8 mouse cellular contexts compared by ENCODE assay signal in the genomic region with DNA sequence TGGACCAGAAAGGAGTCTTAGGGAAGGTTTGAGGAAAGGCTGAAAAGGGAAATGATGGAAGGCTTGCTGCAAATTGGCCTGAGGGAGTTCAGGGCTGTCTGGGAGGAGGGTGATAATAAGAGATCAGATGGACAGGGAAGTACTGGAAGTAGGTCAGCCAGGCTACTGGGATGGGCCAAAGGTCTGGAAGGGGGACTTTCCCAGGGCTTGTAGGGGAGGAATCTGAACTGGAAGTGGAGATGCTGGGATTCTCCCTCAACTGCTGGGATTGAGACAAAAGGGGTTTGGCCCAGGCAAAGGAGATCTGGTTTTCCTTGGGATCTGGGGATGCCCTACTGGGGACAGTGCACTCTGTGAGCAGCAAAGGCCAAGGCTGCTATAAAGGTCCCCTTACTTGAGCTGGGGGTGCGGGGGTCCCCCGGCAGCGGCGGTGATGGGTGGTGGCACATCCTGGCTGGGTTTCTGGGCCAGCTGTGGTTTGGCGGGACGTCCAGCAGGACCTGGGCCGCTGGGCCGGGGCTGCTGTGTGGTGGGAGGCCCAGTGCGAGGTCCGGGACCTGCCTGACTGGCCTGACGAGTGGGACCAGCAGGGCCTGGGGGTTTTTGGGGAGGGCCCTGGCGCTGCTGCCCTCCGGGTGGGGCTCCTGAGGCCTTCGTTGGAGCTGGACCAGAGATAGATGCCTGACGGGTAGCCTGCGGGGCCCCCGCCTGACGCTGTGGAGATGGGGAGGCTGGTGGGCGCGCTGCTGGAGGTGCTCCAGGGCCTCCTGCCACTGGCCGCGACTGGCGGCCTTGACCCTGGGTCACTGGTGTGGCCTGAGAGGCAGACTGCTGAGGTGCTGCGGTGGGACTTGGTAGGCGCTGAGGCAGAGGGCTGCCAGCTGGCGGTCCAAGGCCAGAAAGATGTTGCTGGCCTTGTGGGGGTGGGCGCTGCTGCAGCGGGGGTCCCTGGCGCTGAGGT. TPM values are rescaled to one million over a fixed set of nuclear protein-coding genes. Genes with fewer than 3 reads are reported as not detected.
DNase-seq lines count a peak whose midpoint lies in the region; ATAC-seq and TF ChIP-seq lines count a peak whose summit lies in the region.

No protein-coding gene starts in this region.

- no peak overlapping the region for H3K27ac ChIP-seq in kidney, embryonic 14.5 days (ENCODE audit: low read depth, low read length)
- no peak overlapping the region for H3K27ac ChIP-seq in kidney, adult 2 months (ENCODE audit: insufficient read depth, low read depth, low read length)
- peak overlapping the region; percentile 22; the same call in 1 of the 2 replicates for H3K27ac ChIP-seq in limb, embryonic 15.5 days

- no peaks in the 10 kb centered on the region for H3K27me3 ChIP-seq in kidney, embryonic 14.5 days (ENCODE audit: control insufficient read depth, insufficient read depth, low read length)
- H3K27me3 ChIP-seq in kidney, adult 2 months (replicated peaks; ENCODE audit: control insufficient read depth, insufficient read depth, low read length): no peaks in the 10 kb centered on the region
- H3K27me3 ChIP-seq in limb, embryonic 15.5 days: no peaks in the 10 kb centered on the region

- H3K9me3 ChIP-seq in kidney, embryonic 14.5 days (ENCODE audit: control insufficient read depth, low read length): no peaks in the 10 kb centered on the region
- H3K9me3 ChIP-seq in limb, embryonic 15.5 days: no peaks in the 10 kb centered on the region

- peaks cover 4% of the 10 kb centered on the region; the same call in 1 of the 2 replicates for H3K36me3 ChIP-seq in kidney, embryonic 14.5 days (ENCODE audit: control insufficient read depth, insufficient read depth, low read length)
- no peaks in the 10 kb centered on the region for H3K36me3 ChIP-seq in kidney, adult 2 months (ENCODE audit: control insufficient read depth, insufficient read depth, low read length)
- H3K36me3 ChIP-seq in limb, embryonic 15.5 days: peaks cover 14% of the 10 kb centered on the region; the same call in 1 of the 2 replicates

- no peak for TF ChIP-seq POLR2A in kidney, adult 2 months (IDR thresholded peaks at IDR 0.05; ENCODE audit: low read depth, low read length)

- DNase-seq in kidney, adult 2 months: no peak
- DNase-seq in adipocyte (ENCODE audit: low spot score): peak; percentile 17
- peak; percentile 34 to 42 for DNase-seq in heart, adult 18-20 months
- no peak for DNase-seq in layer of hippocampus, postnatal 36 days
- no peak for DNase-seq in frontal cortex, postnatal 25 days (ENCODE audit: low spot score in 2 of 2)
- no peak for DNase-seq in right cerebral cortex, postnatal 4 days

- no peak for TF ChIP-seq CTCF in kidney, adult 2 months (conservative IDR thresholded peaks at IDR 0.05; ENCODE audit: insufficient read depth, insufficient read length, low read depth, low read length)

- H3K4me1 ChIP-seq in kidney, embryonic 14.5 days (ENCODE audit: control insufficient read depth, insufficient read depth, low read length): 0 out of 2 replicates have a peak, but pooled peaks cover 7% of the 10 kb centered on the region
- H3K4me1 ChIP-seq in kidney, adult 2 months (ENCODE audit: control insufficient read depth, insufficient read depth, low read length): no peaks in the 10 kb centered on the region
- H3K4me1 ChIP-seq in limb, embryonic 15.5 days: peaks cover 7% of the 10 kb centered on the region; the same call in 1 of the 2 replicates

- ATAC-seq in kidney, embryonic 14.5 days (ENCODE audit: low FRiP score, low TSS enrichment): peak; percentile 34; the same call in 1 of the 2 replicates
- peak; percentile 27 for ATAC-seq in limb, embryonic 15.5 days (ENCODE audit: insufficient number of reproducible peaks, low FRiP score, low TSS enrichment, low read depth)

- H3K4me3 ChIP-seq in kidney, embryonic 14.5 days (ENCODE audit: low read length): no peak overlapping the region
- H3K4me3 ChIP-seq in kidney, adult 2 months (ENCODE audit: insufficient read depth, low read depth, low read length): no peak overlapping the region
- no peak overlapping the region for H3K4me3 ChIP-seq in limb, embryonic 15.5 days

- no peak overlapping the region for H3K4me2 ChIP-seq in kidney, embryonic 14.5 days (replicated peaks; ENCODE audit: low read depth, low read length)
- H3K4me2 ChIP-seq in limb, embryonic 15.5 days: no peak overlapping the region

- H3K9ac ChIP-seq in kidney, embryonic 14.5 days (ENCODE audit: low read depth, low read length): no peak overlapping the region
- H3K9ac ChIP-seq in limb, embryonic 15.5 days: no peak overlapping the region

- WGBS in kidney, embryonic 14.5 days: 35% methylated on average over 29 of the region's 29 CpGs
- WGBS in kidney, adult 2 months: 32% methylated on average over 29 of the region's 29 CpGs
- WGBS in limb, embryonic 15.5 days: 49% methylated on average over 28 of the region's 29 CpGs

RNA-seq across cellular contexts. Expression of a gene that starts 7.6 kb away (rescaled TPM):
- 23.1 and 28.7 TPM in 2 replicates for polyA plus RNA-seq in kidney, embryonic 14.5 days (2014; fragmentation: Nextera tagmentation; extraction: Ambion mirVana)
- 2.0 and 2.4 TPM in 2 replicates for polyA plus RNA-seq in kidney, adult 2 months (2012; rRNA removed)
- total RNA-seq in heart, adult 18-20 months (2021): 1 to 10 TPM; 2.2 to 3.2 TPM
- 36.0 and 41.1 TPM in 2 replicates for polyA plus RNA-seq in limb, embryonic 15.5 days (2015; fragmentation: Nextera tagmentation; extraction: Ambion mirVana)
- total RNA-seq in layer of hippocampus, postnatal 36 days (2021): under 1 TPM; 0.42 to 0.63 TPM

RNA-seq across cellular contexts. Expression of a gene that starts 58.4 kb away (rescaled TPM):
- 0.10 and 0.12 TPM in 2 replicates for polyA plus RNA-seq in kidney, embryonic 14.5 days (2014; fragmentation: Nextera tagmentation; extraction: Ambion mirVana)
- 0.16 and 0.69 TPM in 2 replicates for polyA plus RNA-seq in kidney, adult 2 months (2012; rRNA removed)
- under 1 TPM; 0.10 to 0.21 TPM for total RNA-seq in heart, adult 18-20 months (2021)
- polyA plus RNA-seq in limb, embryonic 15.5 days (2015; fragmentation: Nextera tagmentation; extraction: Ambion mirVana): 0.32 and 0.35 TPM in 2 replicates
- total RNA-seq in layer of hippocampus, postnatal 36 days (2021): 100 to 1,000 TPM; 444 to 469 TPM

Comparison
In these comparisons a context has a peak if more than half of its experiments do, and no peak if none do; other contexts are left out.
1. DNase-seq: peak in adipocyte (single experiment) and heart, adult 18-20 months (2 of 2); none in kidney, adult 2 months (single experiment), layer of hippocampus, postnatal 36 days (0 of 2), frontal cortex, postnatal 25 days (0 of 2) and right cerebral cortex, postnatal 4 days (single experiment).